Mouse (Mus musculus) testis, postnatal 14 days (tissue): ENCODE results near the gene Gm884.

Experiments used
- DNase-seq: peaks from one replicate; pipeline ENCODE4 v3.0.0; 2021; ENCODE audit warnings: low spot score

The Gm884 gene

GRCm38 (mm10) chr11:103621040-103621439, at the start of gene Gm884:
Gene Gm884 (minus strand): TSS chr11:103621140.
- no peak for DNase-seq

GRCm38 (mm10) chr11:103666907-103667426, 46.0 kb upstream of the Gm884 start:
- DNase-seq, result no peak

GRCm38 (mm10) chr11:103666181-103666906, 45.4 kb upstream of the Gm884 start:
- no peak for DNase-seq

- no peak for DNase-seq
Measured at GRCm38 (mm10) chr11:103665695-103666094, 44.8 kb upstream of the Gm884 start.

GRCm38 (mm10) chr11:103663119-103663518, 42.2 kb upstream of the Gm884 start:
- DNase-seq, result no peak

- DNase-seq, result no peak
Measured at GRCm38 (mm10) chr11:103662546-103662945, 41.6 kb upstream of the Gm884 start.

GRCm38 (mm10) chr11:103661863-103662262, 40.9 kb upstream of the Gm884 start:
- no peak for DNase-seq

GRCm38 (mm10) chr11:103658189-103658588, 37.2 kb upstream of the Gm884 start:
- no peak for DNase-seq

GRCm38 (mm10) chr11:103656520-103656919, 35.6 kb upstream of the Gm884 start:
- peak; percentile 26 for DNase-seq

- no peak for DNase-seq
Measured at GRCm38 (mm10) chr11:103653359-103653965, 32.5 kb upstream of the Gm884 start.

- DNase-seq, result no peak
Measured at GRCm38 (mm10) chr11:103651426-103651825, 30.5 kb upstream of the Gm884 start.

GRCm38 (mm10) chr11:103649983-103650493, 29.1 kb upstream of the Gm884 start:
- no peak for DNase-seq

- DNase-seq, result peak; percentile 39
Measured at GRCm38 (mm10) chr11:103649301-103649982, 28.5 kb upstream of the Gm884 start, which contains the start of gene Rprml. Gene Rprml (plus strand): TSS chr11:103649570.

GRCm38 (mm10) chr11:103648656-103649055, 27.7 kb upstream of the Gm884 start:
- peak; percentile 22 for DNase-seq

GRCm38 (mm10) chr11:103647921-103648620, 27.1 kb upstream of the Gm884 start:
- DNase-seq, result peak; percentile 37

- no peak for DNase-seq
Measured at GRCm38 (mm10) chr11:103646301-103646700, 25.4 kb upstream of the Gm884 start.

GRCm38 (mm10) chr11:103645731-103646130, 24.8 kb upstream of the Gm884 start:
- no peak for DNase-seq

- DNase-seq, result no peak
Measured at GRCm38 (mm10) chr11:103643211-103643610, 22.3 kb upstream of the Gm884 start.

GRCm38 (mm10) chr11:103639407-103639946, 18.5 kb upstream of the Gm884 start:
- peak; percentile 24 for DNase-seq

- no peak for DNase-seq
Measured at GRCm38 (mm10) chr11:103638790-103639189, 17.9 kb upstream of the Gm884 start, which contains the start of gene Lyzl6. Gene Lyzl6 (minus strand): TSS chr11:103638890.

GRCm38 (mm10) chr11:103636261-103636660, 15.3 kb upstream of the Gm884 start:
- no peak for DNase-seq
